Comparison of ENCODE assay signal across 26 mouse cellular contexts in genomic region chr15:62231709-62232108, GRCm38 (mm10).
"Had no signal": no experiment of that assay in that cellular context is flagged by ENCODE, and none has a peak within 500 bp of the region (broad histone marks: within the 10 kb centered on the region; RNA-seq: fewer than 3 reads in every experiment).

No protein-coding gene starts in this region.

- DNase-seq: cerebellum, adult 8-10 months; cerebellum, adult 9-10 months; cerebellum, adult 9-11 months; cerebellum, postnatal 10 days; cerebellum, postnatal 14 days; cerebellum, postnatal 25 days; cerebellum, postnatal 36 days; embryo, embryonic 11 days; forebrain, postnatal 0 days; gastrocnemius, adult 2 months; gastrocnemius, postnatal 10 days; gastrocnemius, postnatal 14 days; gastrocnemius, postnatal 25 days; gastrocnemius, postnatal 36 days; heart, adult 11 months; heart, adult 18-20 months; heart, adult 2 months had no signal

- H3K4me1 ChIP-seq: embryonic facial prominence, embryonic 10.5 days; embryonic facial prominence, embryonic 12.5 days; embryonic facial prominence, embryonic 13.5 days; embryonic facial prominence, embryonic 15.5 days; forebrain, embryonic 10.5 days; forebrain, embryonic 12.5 days; forebrain, embryonic 13.5 days; forebrain, embryonic 15.5 days had no signal

- H3K27ac ChIP-seq: embryonic facial prominence, embryonic 10.5 days; embryonic facial prominence, embryonic 12.5 days; embryonic facial prominence, embryonic 13.5 days; embryonic facial prominence, embryonic 15.5 days; forebrain, embryonic 10.5 days; forebrain, embryonic 12.5 days; forebrain, embryonic 13.5 days; forebrain, embryonic 15.5 days; gastrocnemius, adult 2 months; heart, adult 2 months had no signal

- H3K9ac ChIP-seq: embryonic facial prominence, embryonic 12.5 days; embryonic facial prominence, embryonic 13.5 days; embryonic facial prominence, embryonic 15.5 days; forebrain, embryonic 12.5 days; forebrain, embryonic 13.5 days; forebrain, embryonic 15.5 days; forebrain, postnatal 0 days had no signal

- H3K4me3 ChIP-seq: embryonic facial prominence, embryonic 10.5 days; embryonic facial prominence, embryonic 12.5 days; embryonic facial prominence, embryonic 13.5 days; embryonic facial prominence, embryonic 15.5 days; erythroblast, embryonic 14.5 days; forebrain, embryonic 10.5 days; forebrain, embryonic 12.5 days; forebrain, embryonic 13.5 days; forebrain, embryonic 15.5 days; gastrocnemius, adult 2 months; heart, adult 2 months had no signal

- H3K36me3 ChIP-seq: embryonic facial prominence, embryonic 10.5 days; embryonic facial prominence, embryonic 12.5 days; embryonic facial prominence, embryonic 13.5 days; embryonic facial prominence, embryonic 15.5 days; forebrain, embryonic 10.5 days; forebrain, embryonic 12.5 days; forebrain, embryonic 15.5 days had no signal

- H3K9me3 ChIP-seq: embryonic facial prominence, embryonic 10.5 days; embryonic facial prominence, embryonic 12.5 days; embryonic facial prominence, embryonic 13.5 days; embryonic facial prominence, embryonic 15.5 days; forebrain, embryonic 10.5 days; forebrain, embryonic 12.5 days; forebrain, embryonic 13.5 days; forebrain, embryonic 15.5 days had no signal

- H3K27me3 ChIP-seq: embryonic facial prominence, embryonic 12.5 days; embryonic facial prominence, embryonic 13.5 days; embryonic facial prominence, embryonic 15.5 days; forebrain, embryonic 12.5 days; forebrain, embryonic 13.5 days; forebrain, embryonic 15.5 days had no signal
